Mouse (Mus musculus) erythroblast, embryonic 14.5 days (primary cell): ENCODE data around the gene Tulp1.

ENCODE experiments used
- GATA1 ChIP-seq: IDR thresholded peaks from 2 replicates; pipeline ENCODE4 v1.6.1; 2012; ENCODE audit warnings: low read length, inconsistent platforms, mixed read lengths
- TAL1 ChIP-seq: IDR thresholded peaks from 3 replicates; pipeline ENCODE4 v1.6.1; 2012; ENCODE audit warnings: low read length, inconsistent platforms, mixed read lengths

DNA sequence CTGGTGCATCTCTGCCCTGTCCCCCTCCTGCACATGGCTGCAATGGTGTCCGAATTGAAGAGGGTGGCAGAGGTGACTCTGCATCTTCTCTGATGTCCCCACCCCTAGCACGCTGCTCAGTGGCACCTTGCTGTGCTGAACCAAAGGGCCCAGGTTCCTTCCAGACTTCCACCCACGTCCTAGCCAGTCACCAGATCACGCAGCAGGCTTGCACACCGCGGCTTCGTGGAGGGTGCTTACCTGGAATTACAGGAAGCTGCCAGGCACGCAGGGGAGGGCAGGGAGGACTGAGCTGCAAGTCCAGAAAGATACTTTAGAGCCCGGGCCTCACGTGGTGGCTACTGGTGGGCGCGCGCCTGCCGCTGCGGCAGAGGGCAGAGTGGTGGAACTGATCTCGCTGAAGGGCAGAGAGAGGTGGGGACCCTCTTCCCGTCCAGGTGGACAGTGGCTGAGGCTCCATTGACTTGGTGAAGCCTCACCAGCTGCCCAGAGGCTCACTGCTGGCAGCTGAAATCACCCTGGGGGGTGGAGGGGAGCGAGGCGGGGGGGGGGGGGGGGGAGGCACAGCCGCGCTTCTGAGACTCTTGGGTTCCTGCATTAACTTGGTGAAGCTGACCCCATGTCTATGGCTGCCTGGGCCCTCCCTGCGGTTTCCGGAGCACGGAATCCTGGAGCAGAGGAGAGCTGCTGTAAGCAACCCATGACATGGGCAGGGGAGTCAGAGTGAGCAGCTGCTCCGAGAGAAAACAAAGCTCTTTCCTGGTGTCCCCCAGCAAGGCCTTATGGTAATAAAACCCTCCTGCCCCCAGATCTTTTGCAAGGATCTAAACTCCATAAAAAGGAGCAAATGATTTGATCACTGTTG, 26.8 kb upstream of the Tulp1 start:
- no peak for TF ChIP-seq GATA1
- no peak for TF ChIP-seq TAL1
